Mouse (Mus musculus): ENCODE results near the gene Rec8. TPM values are rescaled to one million over a fixed set of nuclear protein-coding genes. Genes with fewer than 3 reads are reported as not detected.
A peak's percentile ranks its signal among the peaks of the same experiment; 100 is the strongest.

Gene Rec8
- polyA plus RNA-seq (2012; rRNA removed) (8.9 and 9.6 TPM in 2 replicates), polyA plus RNA-seq (2014; fragmentation: Nextera tagmentation; extraction: Ambion mirVana) (2.4 and 2.8 TPM in 2 replicates)

- H3K4me3 ChIP-seq (replicated peaks; ENCODE audit: low read length), result peak within 1 kb of the TSS; percentile 21
- 16% methylated on average over 17 of the region's 21 CpGs for WGBS
These were observed at the start of gene Rec8 for GRCm38 (mm10) chr14:55617822-55618221. Gene Rec8 (plus strand): TSS chr14:55618037.

GRCm38 (mm10) chr14:55570588-55570987 is 47.2 kb upstream of the Rec8 start:
- Histone ChIP-seq H3K4me1 (ENCODE audit: control insufficient read depth, insufficient read depth, low read length) (no peaks in the 10 kb centered on the region), H3K9ac (ENCODE audit: low read depth, low read length, severe bottlenecking) (no peak overlapping the region), H3K4me3 (replicated peaks; ENCODE audit: low read length) (no peak overlapping the region), H3K36me3 (ENCODE audit: control insufficient read depth, insufficient read depth, low read length) (peaks cover 43% of the 10 kb centered on the region), H3K27me3 (ENCODE audit: control insufficient read depth, insufficient read depth, low read length) (no peaks in the 10 kb centered on the region), H3K9me3 (ENCODE audit: control insufficient read depth, low read length) (no peaks in the 10 kb centered on the region), H3K27ac (replicated peaks; ENCODE audit: low read depth, low read length) (no peak overlapping the region), H3K4me2 (replicated peaks; ENCODE audit: low read depth, low read length, severe bottlenecking) (no peak overlapping the region)
- TF ChIP-seq POLR2A (IDR thresholded peaks at IDR 0.05; ENCODE audit: borderline replicate concordance, extremely low read depth, insufficient read depth, insufficient read length), result no peak
- ATAC-seq (ENCODE audit: low FRiP score, low read depth), result no peak
- WGBS, result 88% methylated on average over 2 of the region's 2 CpGs
- DNase-seq (ENCODE audit: low spot score), result no peak

More at GRCm38 (mm10) chr14:55617822-55618221, at the start of gene Rec8:
- DNase-seq (ENCODE audit: low spot score) (peak; percentile 46), ATAC-seq (ENCODE audit: low FRiP score, low read depth) (peak; percentile 73)
- no peaks in the 10 kb centered on the region for H3K9me3 ChIP-seq (ENCODE audit: control insufficient read depth, low read length)
- H3K27ac ChIP-seq (replicated peaks; ENCODE audit: low read depth, low read length), result no peak within 1 kb of the TSS
- peak within 1 kb of the TSS; percentile 39 for H3K4me2 ChIP-seq (replicated peaks; ENCODE audit: low read depth, low read length, severe bottlenecking)
- H3K36me3 ChIP-seq (ENCODE audit: control insufficient read depth, insufficient read depth, low read length), result no peaks in the 10 kb centered on the region
- H3K4me1 ChIP-seq (ENCODE audit: control insufficient read depth, insufficient read depth, low read length), result no peaks in the 10 kb centered on the region; the same call in 1 of the 2 replicates
- 0 out of 2 replicates have a peak within 1 kb of the TSS, but pooled peaks have one; percentile 12 for H3K9ac ChIP-seq (ENCODE audit: low read depth, low read length, severe bottlenecking)
- no peaks in the 10 kb centered on the region for H3K27me3 ChIP-seq (ENCODE audit: control insufficient read depth, insufficient read depth, low read length)
- TF ChIP-seq POLR2A (IDR thresholded peaks at IDR 0.05; ENCODE audit: borderline replicate concordance, extremely low read depth, insufficient read depth, insufficient read length), result no peak

GRCm38 (mm10) chr14:55571760-55572159 is 46.1 kb upstream of the Rec8 start:
- H3K27me3 ChIP-seq (ENCODE audit: control insufficient read depth, insufficient read depth, low read length), result no peaks in the 10 kb centered on the region
- no peaks in the 10 kb centered on the region for H3K4me1 ChIP-seq (ENCODE audit: control insufficient read depth, insufficient read depth, low read length)
- DNase-seq (ENCODE audit: low spot score) (no peak), ATAC-seq (ENCODE audit: low FRiP score, low read depth) (no peak)
- H3K9me3 ChIP-seq (ENCODE audit: control insufficient read depth, low read length), result no peaks in the 10 kb centered on the region
- TF ChIP-seq POLR2A (IDR thresholded peaks at IDR 0.05; ENCODE audit: borderline replicate concordance, extremely low read depth, insufficient read depth, insufficient read length), result no peak
- H3K9ac ChIP-seq (ENCODE audit: low read depth, low read length, severe bottlenecking), result no peak overlapping the region
- H3K27ac ChIP-seq (replicated peaks; ENCODE audit: low read depth, low read length), result no peak overlapping the region
- peaks cover 31% of the 10 kb centered on the region for H3K36me3 ChIP-seq (ENCODE audit: control insufficient read depth, insufficient read depth, low read length)
- H3K4me3 ChIP-seq (replicated peaks; ENCODE audit: low read length), result no peak overlapping the region
- H3K4me2 ChIP-seq (replicated peaks; ENCODE audit: low read depth, low read length, severe bottlenecking), result no peak overlapping the region

GRCm38 (mm10) chr14:55575302-55575701 is 42.5 kb upstream of the Rec8 start, which contains the start of gene Fitm1:
Gene Fitm1 (plus strand): TSS chr14:55575617.
- H3K36me3 ChIP-seq (ENCODE audit: control insufficient read depth, insufficient read depth, low read length), result peaks cover 4% of the 10 kb centered on the region; the same call in 1 of the 2 replicates
- H3K9ac ChIP-seq (ENCODE audit: low read depth, low read length, severe bottlenecking), result no peak within 1 kb of the TSS; the same call in 1 of the 2 replicates
- no peaks in the 10 kb centered on the region for H3K9me3 ChIP-seq (ENCODE audit: control insufficient read depth, low read length)
- 58% methylated on average over 7 of the region's 8 CpGs for WGBS
- no peak for TF ChIP-seq POLR2A (IDR thresholded peaks at IDR 0.05; ENCODE audit: borderline replicate concordance, extremely low read depth, insufficient read depth, insufficient read length)
- peak within 1 kb of the TSS; percentile 7; the same call in 1 of the 2 replicates for H3K4me3 ChIP-seq (replicated peaks; ENCODE audit: low read length)
- H3K4me1 ChIP-seq (ENCODE audit: control insufficient read depth, insufficient read depth, low read length), result peaks cover 9% of the 10 kb centered on the region
- no peak within 1 kb of the TSS for H3K4me2 ChIP-seq (replicated peaks; ENCODE audit: low read depth, low read length, severe bottlenecking)
- no peaks in the 10 kb centered on the region for H3K27me3 ChIP-seq (ENCODE audit: control insufficient read depth, insufficient read depth, low read length)
- DNase-seq (ENCODE audit: low spot score), result peak; percentile 18
- H3K27ac ChIP-seq (replicated peaks; ENCODE audit: low read depth, low read length), result 0 out of 2 replicates have a peak within 1 kb of the TSS, but pooled peaks have one; percentile 19
- peak; percentile 51; the same call in 1 of the 2 replicates for ATAC-seq (ENCODE audit: low FRiP score, low read depth)

- no peak for ATAC-seq (ENCODE audit: low FRiP score, low read depth)
- no peak for TF ChIP-seq POLR2A (IDR thresholded peaks at IDR 0.05; ENCODE audit: borderline replicate concordance, extremely low read depth, insufficient read depth, insufficient read length)
- H3K27ac ChIP-seq (replicated peaks; ENCODE audit: low read depth, low read length), result 0 out of 2 replicates have a peak overlapping the region, but pooled peaks have one; percentile 19
- H3K9ac ChIP-seq (ENCODE audit: low read depth, low read length, severe bottlenecking), result no peak overlapping the region; the same call in 1 of the 2 replicates
- H3K36me3 ChIP-seq (ENCODE audit: control insufficient read depth, insufficient read depth, low read length), result peaks cover 7% of the 10 kb centered on the region; the same call in 1 of the 2 replicates
- no peak for DNase-seq (ENCODE audit: low spot score)
- peaks cover 9% of the 10 kb centered on the region for H3K4me1 ChIP-seq (ENCODE audit: control insufficient read depth, insufficient read depth, low read length)
- H3K27me3 ChIP-seq (ENCODE audit: control insufficient read depth, insufficient read depth, low read length), result no peaks in the 10 kb centered on the region
- WGBS, result 70% methylated on average over 13 of the region's 13 CpGs
- H3K9me3 ChIP-seq (ENCODE audit: control insufficient read depth, low read length), result no peaks in the 10 kb centered on the region
- peak overlapping the region; percentile 5; the same call in 1 of the 2 replicates for H3K4me3 ChIP-seq (replicated peaks; ENCODE audit: low read length)
- no peak overlapping the region for H3K4me2 ChIP-seq (replicated peaks; ENCODE audit: low read depth, low read length, severe bottlenecking)
These were observed 42.1 kb upstream of the Rec8 start for GRCm38 (mm10) chr14:55575711-55576110.
